Comparison of ENCODE assay signal across 26 mouse cellular contexts in genomic region chr13:35388380-35388779, GRCm38 (mm10).
A peak's percentile ranks its signal among the peaks of the same experiment; 100 is the strongest.
DNase-seq lines count a peak whose midpoint lies in the region; ATAC-seq and TF ChIP-seq lines count a peak whose summit lies in the region.
"Had no signal": no experiment of that assay in that cellular context is flagged by ENCODE, and none has a peak within 500 bp of the region (broad histone marks: within the 10 kb centered on the region; RNA-seq: fewer than 3 reads in every experiment).

No protein-coding gene starts in this region.

- H3K79me2 ChIP-seq in macrophage (ENCODE audit: inconsistent target) = no peaks in the 10 kb centered on the region

- H3K27me3 ChIP-seq in hindbrain, postnatal 0 days (ENCODE audit: insufficient read depth, low read length) = no peaks in the 10 kb centered on the region
- H3K27me3 ChIP-seq: embryonic facial prominence, embryonic 13.5 days; embryonic facial prominence, embryonic 15.5 days; forebrain, embryonic 12.5 days; Patski had no signal

- intact Hi-C loops in left cerebral cortex, postnatal 4 days (cut with DNase I) = no loop called here

- no peak overlapping the region for H3K4me2 ChIP-seq in hindbrain, postnatal 0 days (ENCODE audit: low read depth, low read length)
- H3K4me2 ChIP-seq: embryonic facial prominence, embryonic 13.5 days; embryonic facial prominence, embryonic 15.5 days; forebrain, embryonic 12.5 days had no signal

- 0 out of 2 replicates have a peak overlapping the region, but pooled peaks have one; percentile 5 for H3K27ac ChIP-seq in macrophage
- no peak overlapping the region for H3K27ac ChIP-seq in hindbrain, postnatal 0 days
- H3K27ac ChIP-seq: embryonic facial prominence, embryonic 13.5 days; embryonic facial prominence, embryonic 15.5 days; forebrain, embryonic 10.5 days; forebrain, embryonic 12.5 days had no signal

- H3K4me1 ChIP-seq in hindbrain, postnatal 0 days (ENCODE audit: insufficient read depth, low read length) = no peaks in the 10 kb centered on the region
- H3K4me1 ChIP-seq: forebrain, embryonic 12.5 days had no signal

- TF ChIP-seq CTCF in hindbrain, postnatal 0 days (IDR thresholded peaks at IDR 0.05; ENCODE audit: low read depth) = no peak

- peak; percentile 25 for DNase-seq in A20 (ENCODE audit: low read depth, low spot score)
- DNase-seq in thymus, postnatal 14 days = no peak
- no peak for DNase-seq in left cerebral cortex, postnatal 4 days
- no peak for DNase-seq in hindbrain, postnatal 0 days (ENCODE audit: low spot score)
- DNase-seq: adrenal gland, adult 8-10 months; adrenal gland, postnatal 14 days; adrenal gland, postnatal 36 days; cerebellum, adult 11-12 months; cerebellum, adult 2 months; cerebellum, adult 9-10 months; cerebellum, postnatal 10 days; cerebellum, postnatal 25 days; embryo, embryonic 11 days had no signal

- H3K9ac ChIP-seq in hindbrain, postnatal 0 days (replicated peaks; ENCODE audit: low read length) = no peak overlapping the region
- H3K9ac ChIP-seq: embryonic facial prominence, embryonic 13.5 days; embryonic facial prominence, embryonic 15.5 days; forebrain, embryonic 12.5 days had no signal

- no peaks in the 10 kb centered on the region for H3K36me3 ChIP-seq in macrophage (ENCODE audit: inconsistent target)
- H3K36me3 ChIP-seq in hindbrain, postnatal 0 days (ENCODE audit: insufficient read depth, low read length) = no peaks in the 10 kb centered on the region
- H3K36me3 ChIP-seq: embryonic facial prominence, embryonic 13.5 days; embryonic facial prominence, embryonic 15.5 days; forebrain, embryonic 10.5 days; forebrain, embryonic 12.5 days; G1E had no signal

- no peak overlapping the region for H3K4me3 ChIP-seq in macrophage (ENCODE audit: inconsistent target)
- no peak overlapping the region for H3K4me3 ChIP-seq in hindbrain, postnatal 0 days (ENCODE audit: low read length)
- H3K4me3 ChIP-seq: embryonic facial prominence, embryonic 13.5 days; embryonic facial prominence, embryonic 15.5 days; erythroblast, embryonic 14.5 days; forebrain, embryonic 10.5 days; forebrain, embryonic 12.5 days had no signal

- WGBS in macrophage (ENCODE audit: missing documents) = 0% methylated on average over 1 of the region's 1 CpGs
- WGBS in hindbrain, postnatal 0 days = 69% methylated on average over 1 of the region's 1 CpGs

- no peaks in the 10 kb centered on the region for H3K9me3 ChIP-seq in hindbrain, postnatal 0 days (ENCODE audit: low read length)
- H3K9me3 ChIP-seq: embryonic facial prominence, embryonic 13.5 days; embryonic facial prominence, embryonic 15.5 days; forebrain, embryonic 10.5 days; forebrain, embryonic 12.5 days; G1E had no signal

- peak; percentile 69 for ATAC-seq in common myeloid progenitor, adult 5-6 weeks (replicated peaks; ENCODE audit: low read depth, poor library complexity, severe bottlenecking)
- peak; percentile 84 for ATAC-seq in megakaryocyte progenitor cell, adult 5-6 weeks (replicated peaks; ENCODE audit: poor library complexity)
- no peak for ATAC-seq in hindbrain, postnatal 0 days
- ATAC-seq: activated CD4-positive, CD25-positive, alpha-beta regulatory T cell, adult 4 months; forebrain, embryonic 14.5 days; forebrain, embryonic 16.5 days; Patski had no signal
